Mouse (Mus musculus) CH12.LX (cell line): Measurements from ENCODE around the gene Bco2. TPM values are rescaled to one million over a fixed set of nuclear protein-coding genes. Genes with fewer than 3 reads are reported as not detected.

Experiments
- DNase-seq: peaks from one replicate; pipeline ENCODE4 v3.0.0-alpha.2; 2013; ENCODE audit errors: extremely low read depth
- H3K27ac ChIP-seq: 2 replicates; pipeline ENCODE4 v1.5.1; 2012; ENCODE audit warnings: low read depth, mild to moderate bottlenecking, control low read depth, moderate library complexity; ENCODE audit not compliant: insufficient read depth
- H3K27me3 ChIP-seq: replicated peaks from 2 replicates; pipeline ENCODE3; 2012; ENCODE audit warnings: inconsistent platforms
- H3K36me3 ChIP-seq, 2 experiments: replicated peaks in 1 of 2; 2 replicates each; pipeline versions ENCODE3 to v1.6.1; 2012; ENCODE audit warnings: inconsistent platforms in 1 of 2, low read length in 1 of 2, mild to moderate bottlenecking in 1 of 2, mixed read lengths in 1 of 2, moderate library complexity in 1 of 2; ENCODE audit not compliant: control insufficient read depth in 1 of 2, insufficient read depth in 1 of 2
- H3K4me1 ChIP-seq, 2 experiments: 2 replicates each; pipeline ENCODE4 v1.6.1; 2012; ENCODE audit warnings: inconsistent platforms in 1 of 2, moderate library complexity in 1 of 2; ENCODE audit not compliant: insufficient read depth in 2 of 2, control insufficient read depth in 1 of 2
- H3K4me2 ChIP-seq: 2 replicates; pipeline ENCODE4 v1.6.1; 2012; ENCODE audit warnings: low read depth, mild to moderate bottlenecking, control low read depth; ENCODE audit not compliant: poor library complexity, insufficient read depth, severe bottlenecking
- H3K4me3 ChIP-seq, 3 experiments: fragments of 150-350 bp in 1 of 3; sonication (generic) in 1 of 3; replicated peaks in 1 of 3; 2 replicates each; pipeline versions ENCODE3 to v1.5.1; 2011 to 2012; ENCODE audit warnings: low read depth in 2 of 3, low read length in 2 of 3, mild to moderate bottlenecking in 2 of 3, moderate library complexity in 2 of 3, control low read depth in 1 of 3, improper control_type of control experiment in 1 of 3, inconsistent platforms in 1 of 3, mixed read lengths in 1 of 3; ENCODE audit not compliant: poor library complexity in 1 of 3
- H3K79me2 ChIP-seq: replicated peaks from 2 replicates; pipeline ENCODE4 v1.6.1; 2012; ENCODE audit warnings: mild to moderate bottlenecking, moderate library complexity; ENCODE audit not compliant: control insufficient read depth, poor library complexity, insufficient read depth, severe bottlenecking; ENCODE audit errors: extremely low read depth
- H3K9ac ChIP-seq: 2 replicates; pipeline ENCODE4 v1.6.1; 2012; ENCODE audit warnings: low read depth, mild to moderate bottlenecking, control low read depth, moderate library complexity; ENCODE audit not compliant: insufficient read depth
- H3K9me3 ChIP-seq: replicated peaks from 2 replicates; pipeline ENCODE3; 2012; ENCODE audit warnings: low read length, inconsistent platforms, mixed read lengths
- BHLHE40 ChIP-seq: IDR thresholded peaks from 2 replicates; pipeline ENCODE4 v1.6.1; 2011; ENCODE audit warnings: mild to moderate bottlenecking, low read depth, low read length, improper control_type of control experiment
- CHD1 ChIP-seq: IDR thresholded peaks from 2 replicates; pipeline ENCODE4 v1.6.1; 2012; ENCODE audit warnings: low read depth, low read length, improper control_type of control experiment, inconsistent platforms
- CHD2 ChIP-seq: IDR thresholded peaks from 2 replicates; pipeline ENCODE4 v1.6.1; 2011; ENCODE audit warnings: low read length, improper control_type of control experiment
- CTCF ChIP-seq, 2 experiments: IDR thresholded peaks in 1 of 2; conservative IDR thresholded peaks in 1 of 2; 2 replicates each; pipeline ENCODE4 v1.5.1; 2011 to 2012; ENCODE audit warnings: low read depth in 2 of 2, low read length in 2 of 2, improper control_type of control experiment in 1 of 2, inconsistent platforms in 1 of 2, mild to moderate bottlenecking in 1 of 2, moderate library complexity in 1 of 2
- E2F4 ChIP-seq: IDR thresholded peaks from 2 replicates; pipeline ENCODE4 v1.6.1; 2011; ENCODE audit warnings: low read depth, low read length, improper control_type of control experiment; ENCODE audit not compliant: insufficient replicate concordance
- ELF1 ChIP-seq: IDR thresholded peaks from 2 replicates; pipeline ENCODE4 v1.6.1; 2014; ENCODE audit warnings: low read depth, mild to moderate bottlenecking, inconsistent platforms, low read length, improper control_type of control experiment
- EP300 ChIP-seq: IDR thresholded peaks from 2 replicates; pipeline ENCODE4 v1.6.1; 2011; ENCODE audit warnings: low read length, improper control_type of control experiment
- ETS1 ChIP-seq: conservative IDR thresholded peaks from 2 replicates; pipeline ENCODE4 v1.6.1; 2012; ENCODE audit warnings: low read depth, mild to moderate bottlenecking, inconsistent platforms, low read length, improper control_type of control experiment, moderate library complexity
- GABPA ChIP-seq: IDR thresholded peaks from 2 replicates; pipeline ENCODE4 v1.6.1; 2012; ENCODE audit warnings: low read depth, low read length, improper control_type of control experiment, inconsistent platforms; ENCODE audit not compliant: insufficient replicate concordance
- HCFC1 ChIP-seq: IDR thresholded peaks from 2 replicates; pipeline ENCODE4 v1.6.1; 2012; ENCODE audit warnings: low read depth, mild to moderate bottlenecking, inconsistent platforms, low read length, improper control_type of control experiment
- IRF4 ChIP-seq: IDR thresholded peaks from 2 replicates; pipeline ENCODE4 v1.6.1; 2014; ENCODE audit warnings: low read depth, mild to moderate bottlenecking, inconsistent platforms, low read length, improper control_type of control experiment
- JUN ChIP-seq: IDR thresholded peaks from 2 replicates; pipeline ENCODE4 v1.6.1; 2011; ENCODE audit warnings: low read depth, mild to moderate bottlenecking, low read length, improper control_type of control experiment, moderate library complexity; ENCODE audit not compliant: insufficient read depth
- JUND ChIP-seq: conservative IDR thresholded peaks from 2 replicates; pipeline ENCODE4 v1.6.1; 2011; ENCODE audit warnings: low read depth, low read length, improper control_type of control experiment
- KAT2A ChIP-seq: IDR thresholded peaks from 2 replicates; pipeline ENCODE4 v1.6.1; 2012; ENCODE audit warnings: low read length, improper control_type of control experiment, inconsistent platforms; ENCODE audit not compliant: insufficient replicate concordance
- MAFK ChIP-seq: IDR thresholded peaks from 2 replicates; pipeline ENCODE4 v1.6.1; 2011; ENCODE audit warnings: low read length, improper control_type of control experiment; ENCODE audit not compliant: insufficient replicate concordance
- MAX ChIP-seq: IDR thresholded peaks from 2 replicates; pipeline ENCODE4 v1.6.1; 2011; ENCODE audit warnings: low read length, improper control_type of control experiment
- MAZ ChIP-seq: IDR thresholded peaks from 2 replicates; pipeline ENCODE4 v1.6.1; 2012; ENCODE audit warnings: low read depth, mild to moderate bottlenecking, inconsistent platforms, low read length, improper control_type of control experiment, moderate library complexity
- MEF2A ChIP-seq: IDR thresholded peaks from 2 replicates; pipeline ENCODE4 v1.6.1; 2014; ENCODE audit warnings: low read depth, mild to moderate bottlenecking, inconsistent platforms, low read length, improper control_type of control experiment, borderline replicate concordance
- MXI1 ChIP-seq: IDR thresholded peaks from 2 replicates; pipeline ENCODE4 v1.6.1; 2011; ENCODE audit warnings: mild to moderate bottlenecking, low read depth, low read length, improper control_type of control experiment
- MYC ChIP-seq: IDR thresholded peaks from 2 replicates; pipeline ENCODE4 v1.6.1; 2011; ENCODE audit warnings: low read depth, mild to moderate bottlenecking, improper control_type of control experiment, low read length
- NELFE ChIP-seq: IDR thresholded peaks from 2 replicates; pipeline ENCODE4 v1.6.1; 2011; ENCODE audit warnings: low read depth, low read length, improper control_type of control experiment
- NRF1 ChIP-seq: IDR thresholded peaks from 2 replicates; pipeline ENCODE4 v1.6.1; 2014; ENCODE audit warnings: low read depth, mild to moderate bottlenecking, inconsistent platforms, low read length, improper control_type of control experiment, moderate library complexity
- PAX5 ChIP-seq: IDR thresholded peaks from 2 replicates; pipeline ENCODE4 v1.6.1; 2012; ENCODE audit warnings: low read length, inconsistent platforms, mixed read lengths
- POLR2A ChIP-seq: IDR thresholded peaks from 2 replicates; pipeline ENCODE4 v1.6.1; 2011; ENCODE audit warnings: low read depth, mild to moderate bottlenecking, improper control_type of control experiment, low read length
- POLR2AphosphoS2 ChIP-seq: IDR thresholded peaks from 2 replicates; pipeline ENCODE4 v1.6.1; 2011; ENCODE audit warnings: low read depth, low read length, improper control_type of control experiment
- RAD21 ChIP-seq: IDR thresholded peaks from 2 replicates; pipeline ENCODE4 v1.6.1; 2011; ENCODE audit warnings: low read depth, mild to moderate bottlenecking, low read length, improper control_type of control experiment, moderate library complexity
- RCOR1 ChIP-seq: conservative IDR thresholded peaks from 2 replicates; pipeline ENCODE4 v1.6.1; 2012; ENCODE audit warnings: low read depth, mild to moderate bottlenecking, inconsistent platforms, low read length, improper control_type of control experiment
- SIN3A ChIP-seq: IDR thresholded peaks from 2 replicates; pipeline ENCODE4 v1.6.1; 2012; ENCODE audit warnings: low read length, improper control_type of control experiment, inconsistent platforms
- SMC3 ChIP-seq: IDR thresholded peaks from 2 replicates; pipeline ENCODE4 v1.6.1; 2011; ENCODE audit warnings: low read depth, low read length, improper control_type of control experiment
- TBP ChIP-seq: conservative IDR thresholded peaks from 2 replicates; pipeline ENCODE4 v1.6.1; 2011; ENCODE audit warnings: low read depth, low read length, improper control_type of control experiment
- TCF12 ChIP-seq: IDR thresholded peaks from 2 replicates; pipeline ENCODE4 v1.6.1; 2014; ENCODE audit warnings: low read depth, mild to moderate bottlenecking, inconsistent platforms, low read length, improper control_type of control experiment
- UBTF ChIP-seq: IDR thresholded peaks from 2 replicates; pipeline ENCODE4 v1.6.1; 2012; ENCODE audit warnings: low read depth, mild to moderate bottlenecking, inconsistent platforms, low read length, improper control_type of control experiment, moderate library complexity
- USF1 ChIP-seq: IDR thresholded peaks from 2 replicates; pipeline ENCODE4 v1.6.1; 2014; ENCODE audit warnings: low read depth, mild to moderate bottlenecking, inconsistent platforms, low read length, improper control_type of control experiment
- USF2 ChIP-seq: conservative IDR thresholded peaks from 2 replicates; pipeline ENCODE4 v1.6.1; 2011; ENCODE audit warnings: low read depth, low read length, improper control_type of control experiment
- ZC3H11A ChIP-seq: IDR thresholded peaks from 2 replicates; pipeline ENCODE4 v1.6.1; 2012; ENCODE audit warnings: low read depth, mild to moderate bottlenecking, inconsistent platforms, low read length, improper control_type of control experiment
- ZKSCAN1 ChIP-seq: IDR thresholded peaks from 2 replicates; pipeline ENCODE4 v1.6.1; 2012; ENCODE audit warnings: low read depth, inconsistent platforms, low read length, improper control_type of control experiment, borderline replicate concordance
- ZMIZ1 ChIP-seq: IDR thresholded peaks from 2 replicates; pipeline ENCODE4 v1.6.1; 2012; ENCODE audit warnings: low read depth, mild to moderate bottlenecking, inconsistent platforms, low read length, improper control_type of control experiment
- ZNF384 ChIP-seq: IDR thresholded peaks from 2 replicates; pipeline ENCODE4 v1.6.1; 2012; ENCODE audit warnings: low read depth, low read length, improper control_type of control experiment, inconsistent platforms
- dilution Hi-C: fragments of 300-500 bp; cut with MboI; formaldehyde crosslinking; loops from 2 replicates; pipeline ENCODE4 v1.14.3; 2020; ENCODE audit warnings: low sequenced_read_pairs; ENCODE audit not compliant: extremely low pct_unique_long_range_greater_than_20kb, extremely low pct_ligation_motif_present
- in situ Hi-C: fragments of 300-500 bp; cut with MboI; formaldehyde crosslinking; loops from 3 replicates; pipeline ENCODE4 v1.14.3; 2019; ENCODE audit warnings: low sequenced_read_pairs, low pct_ligation_motif_present, low pct_unique_long_range_greater_than_20kb, mixed read lengths
- polyA plus RNA-seq: library from polyadenylated mRNA; unstranded; fragments of >175 nt; gene quantifications from 2 replicates; pipeline ENCODE4 v1.2.1, GENCODE M21; 2012; ENCODE audit warnings: low read depth; ENCODE audit not compliant: insufficient read length
- total RNA-seq, 2 experiments: library from RNA; depleted of rRNA; stranded (reverse); fragments of 300-350 nt in 1 of 2; fragments of >200 nt in 1 of 2; gene quantifications; 2 replicates each; pipeline ENCODE4 v1.2.3; 2012 to 2014

Bco2 gene
- total and polyA plus RNA-seq, 3 experiments, result 0.68 to 1.2 (median 0.93) TPM

DNA sequence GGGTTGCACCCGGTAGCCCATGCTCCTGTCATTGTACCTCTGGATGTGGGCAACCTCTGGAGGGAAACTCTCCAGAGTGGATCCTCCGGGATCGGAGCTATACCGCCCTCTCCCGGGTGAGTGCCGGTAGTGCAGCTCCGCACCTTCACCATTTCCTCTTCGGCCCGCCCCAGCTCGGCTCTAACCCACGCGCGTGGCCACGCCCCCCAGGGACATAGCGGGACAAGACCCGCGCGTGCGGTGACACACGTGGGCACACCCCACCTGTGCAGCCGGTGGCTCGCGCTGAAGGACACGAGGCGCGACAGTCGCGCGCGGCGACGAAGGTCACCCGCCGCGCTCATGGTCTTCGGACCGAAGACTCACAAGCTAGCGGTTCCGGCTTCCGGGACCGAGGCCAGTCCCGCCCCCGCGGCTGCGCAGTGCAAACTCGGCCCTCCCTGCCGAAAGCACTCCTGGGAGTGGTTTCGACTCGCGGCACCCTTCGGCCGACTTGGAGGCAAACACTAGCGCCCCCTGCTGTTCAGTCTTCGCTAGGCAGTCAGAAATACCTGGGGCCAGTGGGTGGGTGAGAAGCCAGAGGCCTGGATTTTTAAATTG, 26.6 kb downstream of the Bco2 start, which contains the start of gene Pts:
Pts (minus strand) TSS at position 432 of the 600 bp plus-strand sequence.
- Histone ChIP-seq H3K9me3 (no peaks in the 10 kb centered on the region), H3K4me2 (peak within 1 kb of the TSS; percentile 66), H3K9ac (peak within 1 kb of the TSS; percentile 85), H3K4me3 (peak within 1 kb of the TSS; percentile 54 to 97 (median 80)), H3K36me3 (peaks cover 14 to 28% of the 10 kb centered on the region in 2 experiments), H3K4me1 (peaks cover 15 to 57% of the 10 kb centered on the region in 2 experiments), H3K79me2 (no peaks in the 10 kb centered on the region), H3K27ac (peak within 1 kb of the TSS; percentile 77), H3K27me3 (no peaks in the 10 kb centered on the region)
- dilution Hi-C loops (no loop called here), in situ Hi-C loops (loop anchor here (5.0 to 25.0 kb wide), 3 partner anchors 61 to 991 kb away; no protein-coding TSS in a partner anchor)
- TF ChIP-seq USF2, result no peak
- TF ChIP-seq EP300, result no peak
- TF ChIP-seq MYC, result peak; percentile 60
- TF ChIP-seq ZMIZ1, result peak; percentile 75; the same call in 1 of the 2 replicates
- no peak for TF ChIP-seq CHD2
- no peak for TF ChIP-seq MEF2A
- TF ChIP-seq ZC3H11A, result no peak; the same call in 1 of the 2 replicates
- TF ChIP-seq BHLHE40, result peak; percentile 40
- peak; percentile 99 for TF ChIP-seq ELF1
- no peak for TF ChIP-seq RCOR1
- TF ChIP-seq SMC3, result peak; percentile 86
- no peak for TF ChIP-seq E2F4
- TF ChIP-seq CTCF (conservative IDR thresholded peaks at IDR 0.05 in 1 of 2, IDR thresholded peaks at IDR 0.05 in 1 of 2; ENCODE audit: low read depth in 2 of 2, low read length in 2 of 2), result peak; percentile 62 to 92; a peak in 3 of 4 replicates
- peak; percentile 13; the same call in 1 of the 2 replicates for TF ChIP-seq SIN3A
- TF ChIP-seq MAFK, result 0 out of 2 replicates have a peak, but pooled peaks have one; percentile 23
- TF ChIP-seq MAX, result peak; percentile 77
- TF ChIP-seq MAZ, result peak; percentile 48; the same call in 1 of the 2 replicates
- TF ChIP-seq MXI1, result peak; percentile 86
- no peak for TF ChIP-seq GABPA
- peak; percentile 97 for TF ChIP-seq NELFE
- TF ChIP-seq UBTF, result no peak
- no peak for TF ChIP-seq JUN
- no peak for TF ChIP-seq IRF4
- no peak for TF ChIP-seq PAX5
- peak; percentile 81 for TF ChIP-seq HCFC1
- no peak; the same call in 1 of the 2 replicates for TF ChIP-seq USF1
- TF ChIP-seq ETS1, result no peak
- TF ChIP-seq TCF12, result 0 out of 2 replicates have a peak, but pooled peaks have one; percentile 33
- TF ChIP-seq CHD1, result no peak
- no peak; the same call in 1 of the 2 replicates for TF ChIP-seq KAT2A
- TF ChIP-seq ZNF384, result no peak
- no peak; the same call in 1 of the 2 replicates for TF ChIP-seq JUND
- peak; percentile 77; the same call in 1 of the 2 replicates for TF ChIP-seq POLR2AphosphoS2
- TF ChIP-seq POLR2A, result peak; percentile 97
- TF ChIP-seq RAD21, result peak; percentile 72
- TF ChIP-seq TBP, result 0 out of 2 replicates have a peak, but pooled peaks have one; percentile 58
- no peak for TF ChIP-seq ZKSCAN1
- peak; percentile 98 for TF ChIP-seq NRF1
- DNase-seq, result peak; percentile 97
